Mouse (Mus musculus) liver, postnatal 0 days (tissue): ENCODE results near the gene Zfp454. TPM values are rescaled to one million over a fixed set of nuclear protein-coding genes. Genes with fewer than 3 reads are reported as not detected.

Experiments used
- ATAC-seq: fragments of 200-750 bp; cut with Nextera tagmentation; 2 replicates; pipeline ENCODE4 v1.8.0; 2017; ENCODE audit warnings: mild to moderate bottlenecking, moderate library complexity
- DNase-seq: peaks from one replicate; pipeline ENCODE4 v3.0.0-alpha.2; 2016
- H3K27ac ChIP-seq: fragments of 300-500 bp; sonication (generic); 2 replicates; pipeline ENCODE4 v1.5.1; 2014; ENCODE audit warnings: antibody characterized with exemption, moderate library complexity, mild to moderate bottlenecking, low read depth
- H3K27me3 ChIP-seq: fragments of 300-500 bp; sonication (generic); 2 replicates; pipeline ENCODE4 v1.6.1; 2014; ENCODE audit warnings: low read length, control low read depth, mixed read lengths; ENCODE audit not compliant: insufficient read depth
- H3K36me3 ChIP-seq: fragments of 300-500 bp; sonication (generic); replicated peaks from 2 replicates; pipeline ENCODE4 v1.6.1; 2014; ENCODE audit warnings: mild to moderate bottlenecking, control low read depth, low read length, moderate library complexity, mixed read lengths; ENCODE audit not compliant: insufficient read depth
- H3K4me1 ChIP-seq: fragments of 300-500 bp; sonication (generic); 2 replicates; pipeline ENCODE4 v1.6.1; 2014; ENCODE audit warnings: antibody characterized with exemption, mild to moderate bottlenecking, control low read depth; ENCODE audit not compliant: insufficient read depth
- H3K4me2 ChIP-seq: fragments of 300-500 bp; sonication (generic); 2 replicates; pipeline ENCODE4 v1.6.1; 2014; ENCODE audit warnings: low read depth, mild to moderate bottlenecking, low read length, moderate library complexity, mixed read lengths
- H3K4me3 ChIP-seq: fragments of 300-500 bp; sonication (generic); 2 replicates; pipeline ENCODE4 v1.5.1; 2014; ENCODE audit warnings: low read depth, low read length
- H3K9ac ChIP-seq: fragments of 300-500 bp; sonication (generic); replicated peaks from 2 replicates; pipeline ENCODE4 v1.6.1; 2014; ENCODE audit warnings: mild to moderate bottlenecking, moderate library complexity
- H3K9me3 ChIP-seq: fragments of 300-500 bp; sonication (generic); 2 replicates; pipeline ENCODE4 v1.6.1; 2016; ENCODE audit warnings: mild to moderate bottlenecking, control low read depth, low read length, mixed read lengths
- CTCF ChIP-seq: sonication (generic); IDR thresholded peaks from 2 replicates; pipeline ENCODE4 v1.5.1; 2016; ENCODE audit warnings: antibody characterized with exemption, low read depth
- EP300 ChIP-seq: IDR thresholded peaks from 2 replicates; pipeline ENCODE4 v1.6.1; 2016; ENCODE audit warnings: antibody characterized with exemption, low read depth, mild to moderate bottlenecking
- WGBS: fragments of 180-500 bp; shearing (Covaris S2); extraction: QIAGEN DNeasy Blood & Tissue Kit; methylation state at CpG from one replicate; pipeline ENCODE4 v1.1.7; 2014; ENCODE audit not compliant: insufficient replicate concordance; 5-methylcytosine and 5-hydroxymethylcytosine counted together
- polyA plus RNA-seq: library from polyadenylated mRNA; unstranded; fragments of >200 nt; fragmentation: Nextera tagmentation; extraction: Ambion mirVana; gene quantifications from 2 replicates; pipeline ENCODE4 v1.2.1, GENCODE M21; 2015

The Zfp454 gene
- polyA plus RNA-seq, 1 experiment from 2014 or later: 0.12 TPM

DNA sequence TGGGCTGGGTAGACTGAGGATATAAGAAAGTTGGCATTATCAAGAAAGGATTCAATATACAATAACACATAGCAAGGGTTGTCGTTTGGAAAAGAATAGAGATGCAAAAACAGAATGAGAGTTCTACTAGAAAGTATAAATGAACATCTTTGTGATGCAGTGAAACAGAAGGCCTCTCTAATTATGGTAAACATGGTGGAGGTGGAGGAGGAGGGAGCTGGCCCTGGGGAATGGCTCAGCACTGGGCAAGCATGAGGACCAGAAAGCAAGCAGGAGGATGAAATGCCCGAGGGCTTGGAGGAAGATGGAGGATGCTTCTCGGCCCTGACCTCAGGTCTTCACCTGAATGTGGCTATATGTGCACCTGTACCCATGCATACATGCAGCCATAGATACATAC, 27.0 kb upstream of the Zfp454 start:
- Histone ChIP-seq H3K4me1 (no peaks in the 10 kb centered on the region), H3K9ac (no peak overlapping the region), H3K4me3 (no peak overlapping the region), H3K27ac (no peak overlapping the region), H3K27me3 (no peaks in the 10 kb centered on the region), H3K9me3 (peaks cover 3% of the 10 kb centered on the region), H3K4me2 (no peak overlapping the region), H3K36me3 (peaks cover 18% of the 10 kb centered on the region)
- no peak for TF ChIP-seq EP300
- TF ChIP-seq CTCF: no peak
- no peak for DNase-seq
- ATAC-seq: no peak
- 90% methylated on average over 3 of the region's 3 CpGs for WGBS

- Histone ChIP-seq H3K9me3 (peaks cover 3% of the 10 kb centered on the region), H3K4me3 (no peak overlapping the region), H3K4me2 (no peak overlapping the region), H3K4me1 (no peaks in the 10 kb centered on the region), H3K27ac (no peak overlapping the region), H3K27me3 (no peaks in the 10 kb centered on the region), H3K36me3 (peaks cover 18% of the 10 kb centered on the region), H3K9ac (no peak overlapping the region)
- ATAC-seq (no peak), DNase-seq (no peak)
- WGBS: 76% methylated on average over 1 of the region's 1 CpGs
- TF ChIP-seq CTCF (no peak), EP300 (no peak)
Observed at GRCm38 (mm10) chr11:50913301-50913700, 25.9 kb upstream of the Zfp454 start.

GRCm38 (mm10) chr11:50908136-50908535, 20.7 kb upstream of the Zfp454 start:
- H3K9me3 ChIP-seq: peaks cover 14% of the 10 kb centered on the region
- H3K9ac ChIP-seq: no peak overlapping the region
- H3K36me3 ChIP-seq: peaks cover 38% of the 10 kb centered on the region
- H3K4me2 ChIP-seq: no peak overlapping the region
- no peak overlapping the region for H3K4me3 ChIP-seq
- no peaks in the 10 kb centered on the region for H3K27me3 ChIP-seq
- TF ChIP-seq CTCF: no peak
- TF ChIP-seq EP300: no peak
- DNase-seq (no peak), ATAC-seq (no peak)
- H3K4me1 ChIP-seq: no peaks in the 10 kb centered on the region
- H3K27ac ChIP-seq: no peak overlapping the region
- 84% methylated on average over 5 of the region's 5 CpGs for WGBS

GRCm38 (mm10) chr11:50897359-50897758, 9.9 kb upstream of the Zfp454 start:
- Histone ChIP-seq H3K9ac (no peak overlapping the region), H3K4me2 (no peak overlapping the region), H3K4me1 (no peaks in the 10 kb centered on the region), H3K36me3 (peaks cover 9% of the 10 kb centered on the region; the same call in 1 of the 2 replicates), H3K27me3 (no peaks in the 10 kb centered on the region), H3K27ac (no peak overlapping the region), H3K9me3 (peaks cover 40% of the 10 kb centered on the region), H3K4me3 (no peak overlapping the region)
- TF ChIP-seq CTCF (no peak), EP300 (no peak)
- WGBS: 57% methylated on average over 1 of the region's 1 CpGs
- no peak for DNase-seq
- ATAC-seq: no peak

GRCm38 (mm10) chr11:50892441-50892840, 5.0 kb upstream of the Zfp454 start:
- Histone ChIP-seq H3K9me3 (no peaks in the 10 kb centered on the region), H3K4me2 (no peak overlapping the region), H3K4me1 (no peaks in the 10 kb centered on the region), H3K27ac (no peak overlapping the region), H3K36me3 (no peaks in the 10 kb centered on the region), H3K9ac (no peak overlapping the region), H3K4me3 (no peak overlapping the region), H3K27me3 (no peaks in the 10 kb centered on the region)
- ATAC-seq (no peak), DNase-seq (no peak)
- 41% methylated on average over 2 of the region's 2 CpGs for WGBS
- TF ChIP-seq CTCF (no peak), EP300 (no peak)

DNA sequence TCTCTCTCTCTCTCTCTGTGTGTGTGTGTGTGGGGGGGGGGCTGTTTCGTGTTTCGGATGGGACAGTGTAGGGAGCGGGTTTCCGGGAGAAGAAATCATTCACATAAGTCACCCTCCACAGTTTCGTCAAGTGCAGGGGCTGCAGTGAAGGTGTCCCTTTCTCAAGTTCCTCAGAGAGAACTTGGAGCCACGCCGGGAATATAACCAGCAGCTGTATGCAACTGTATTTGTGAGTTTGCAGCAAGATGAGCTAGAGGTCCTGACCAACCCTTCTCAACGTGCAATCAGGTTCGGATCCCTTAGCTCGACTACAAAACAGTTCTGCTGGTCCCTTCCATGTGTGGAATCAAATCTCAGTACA, 538 bp downstream of the Zfp454 start:
- ATAC-seq: no peak
- Histone ChIP-seq H3K27ac (no peak overlapping the region), H3K9ac (0 out of 2 replicates have a peak overlapping the region, but pooled peaks have one; percentile 5)

More for the DNA sequence above, 538 bp downstream of the Zfp454 start:
- DNase-seq: no peak
- Histone ChIP-seq H3K4me3 (peak overlapping the region; percentile 25), H3K4me1 (peaks cover 5% of the 10 kb centered on the region), H3K4me2 (peak overlapping the region; percentile 63), H3K36me3 (no peaks in the 10 kb centered on the region), H3K9me3 (no peaks in the 10 kb centered on the region), H3K27me3 (no peaks in the 10 kb centered on the region)
- TF ChIP-seq EP300 (no peak), CTCF (no peak)
- whole genome bisulfite sequencing: 25% methylated on average over 10 of the region's 10 CpGs
